Mouse (Mus musculus): ENCODE measurements around the gene Gm20825. TPM values are rescaled to one million over a fixed set of nuclear protein-coding genes. Genes with fewer than 3 reads are reported as not detected.
"Not testable (repeated sequence)": the region's sequence is repeated elsewhere in the genome, so short reads cannot be mapped to it uniquely, and the experiment has no call there.

Gm20825 gene
- not detected for total RNA-seq (2021)
- long read RNA-seq, experiment 1, result 0 reads
- long read RNA-seq, experiment 2, result 0 reads

DNA sequence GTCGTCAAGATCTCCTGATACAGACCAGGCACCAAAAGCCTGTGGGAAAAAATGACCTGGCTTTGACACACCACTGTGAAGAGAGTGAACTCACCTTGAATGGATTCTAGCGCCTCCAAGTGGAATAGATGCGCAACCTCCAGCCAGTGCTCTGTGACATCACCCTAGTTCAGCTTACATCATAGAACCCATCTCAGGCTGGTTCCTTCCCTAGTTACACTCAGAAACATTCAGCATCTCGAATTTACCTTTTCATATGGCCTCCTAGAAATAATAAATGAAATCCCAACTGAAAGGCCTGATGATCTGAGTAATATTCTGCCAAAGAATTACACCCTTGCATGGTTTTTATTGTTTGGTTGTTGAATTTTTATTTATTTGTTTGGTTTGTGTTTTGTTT, at the start of gene Gm20825:
Gene Gm20825 (minus strand): TSS at position 101 of the 400 bp plus-strand sequence.
- DNase-seq, result not testable (repeated sequence)

Other genes starting within 250 kb of the Gm20825 start
- gene Gm29049, start 74.3 kb downstream of the Gm20825 start, total RNA-seq (2021), result not detected
- gene Gm20824, start 186.4 kb upstream of the Gm20825 start, total RNA-seq (2021), result not detected